Mouse (Mus musculus) small intestine, adult 2 months (tissue): ENCODE results near the gene Itpka. TPM values are rescaled to one million over a fixed set of nuclear protein-coding genes. Genes with fewer than 3 reads are reported as not detected.

Experiments used
- H3K27ac ChIP-seq: fragments of 200-500 bp; 2 replicates; pipeline ENCODE4 v1.5.1; 2012; ENCODE audit warnings: low read depth, low read length, control low read depth, inconsistent platforms; ENCODE audit not compliant: insufficient read depth
- H3K27me3 ChIP-seq: fragments of 200-500 bp; 2 replicates; pipeline ENCODE4 v1.6.1; 2012; ENCODE audit warnings: mild to moderate bottlenecking, moderate library complexity, low read length, inconsistent platforms; ENCODE audit not compliant: control insufficient read depth, insufficient read depth
- H3K36me3 ChIP-seq: fragments of 200-500 bp; 2 replicates; pipeline ENCODE4 v1.6.1; 2012; ENCODE audit warnings: mild to moderate bottlenecking, low read length, control low read depth, inconsistent platforms; ENCODE audit not compliant: control insufficient read depth, insufficient read depth
- H3K4me1 ChIP-seq: fragments of 200-500 bp; 2 replicates; pipeline ENCODE4 v1.6.1; 2012; ENCODE audit warnings: low read length, inconsistent platforms, mixed read lengths; ENCODE audit not compliant: control insufficient read depth, insufficient read depth, insufficient read length
- H3K4me3 ChIP-seq: fragments of 200-500 bp; 2 replicates; pipeline ENCODE4 v1.5.1; 2012; ENCODE audit warnings: low read depth, mild to moderate bottlenecking, control low read depth, inconsistent platforms, low read length, moderate library complexity
- CTCF ChIP-seq: fragments of 200-500 bp; IDR thresholded peaks from 2 replicates; pipeline ENCODE4 v1.5.1; 2012; ENCODE audit warnings: low read depth, mild to moderate bottlenecking, control low read depth, inconsistent platforms, low read length, moderate library complexity, mixed read lengths; ENCODE audit not compliant: insufficient replicate concordance, insufficient read length; ENCODE audit errors: extremely low read depth
- POLR2A ChIP-seq: fragments of 200-500 bp; IDR thresholded peaks from 2 replicates; pipeline ENCODE4 v1.6.1; 2012; ENCODE audit warnings: low read depth, mild to moderate bottlenecking, control low read depth, inconsistent platforms, low read length, moderate library complexity
- WGBS: fragments of 180-500 bp; shearing (Covaris S2); methylation state at CpG from one replicate; pipeline ENCODE4 v1.1.7; 2018; 5-methylcytosine and 5-hydroxymethylcytosine counted together
- polyA plus RNA-seq: library from polyadenylated mRNA; depleted of rRNA; stranded (reverse); fragments of >200 nt; gene quantifications from 2 replicates; pipeline ENCODE4 v1.2.3, GENCODE M21; 2012

Gene Itpka
- polyA plus RNA-seq, 1 experiment, result 39.7 TPM

DNA sequence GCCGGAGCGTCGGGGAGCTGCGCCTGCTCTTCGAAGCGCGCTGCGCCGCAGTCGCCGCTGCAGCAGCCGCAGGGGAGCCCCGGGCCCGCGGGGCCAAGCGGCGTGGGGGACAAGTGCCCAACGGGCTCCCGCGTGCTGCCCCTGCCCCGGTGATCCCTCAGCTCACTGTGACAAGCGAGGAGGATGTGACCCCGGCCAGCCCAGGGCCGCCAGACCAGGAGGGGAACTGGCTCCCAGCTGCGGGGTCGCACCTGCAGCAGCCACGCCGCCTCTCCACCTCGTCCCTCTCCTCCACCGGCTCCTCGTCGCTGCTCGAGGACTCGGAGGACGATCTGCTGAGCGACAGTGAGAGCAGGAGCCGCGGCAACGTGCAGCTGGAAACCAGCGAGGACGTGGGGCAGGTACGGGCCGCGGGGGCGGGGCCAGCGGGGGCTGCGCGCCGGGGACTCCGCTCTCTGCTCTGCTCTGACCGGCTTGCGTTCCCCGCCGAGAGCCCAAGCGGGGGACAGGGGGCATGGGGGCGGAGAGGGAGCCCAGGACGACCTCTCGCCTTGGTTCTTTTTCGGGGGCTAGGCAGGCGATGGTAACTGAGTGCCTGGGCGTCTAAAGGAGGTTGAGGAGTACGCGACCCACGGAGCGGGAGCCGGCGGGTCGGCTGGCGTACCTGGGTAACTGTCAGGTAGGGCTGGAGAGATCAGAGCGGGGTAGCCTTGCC, 481 bp downstream of the Itpka start:
- TF ChIP-seq CTCF (no peak), POLR2A (no peak)
- Histone ChIP-seq H3K36me3 (no peaks in the 10 kb centered on the region), H3K27me3 (no peaks in the 10 kb centered on the region), H3K27ac (peak overlapping the region; percentile 97), H3K4me3 (peak overlapping the region; percentile 77), H3K4me1 (peaks cover 22% of the 10 kb centered on the region)
- under 1% methylated on average over 69 of the region's 70 CpGs for WGBS

DNA sequence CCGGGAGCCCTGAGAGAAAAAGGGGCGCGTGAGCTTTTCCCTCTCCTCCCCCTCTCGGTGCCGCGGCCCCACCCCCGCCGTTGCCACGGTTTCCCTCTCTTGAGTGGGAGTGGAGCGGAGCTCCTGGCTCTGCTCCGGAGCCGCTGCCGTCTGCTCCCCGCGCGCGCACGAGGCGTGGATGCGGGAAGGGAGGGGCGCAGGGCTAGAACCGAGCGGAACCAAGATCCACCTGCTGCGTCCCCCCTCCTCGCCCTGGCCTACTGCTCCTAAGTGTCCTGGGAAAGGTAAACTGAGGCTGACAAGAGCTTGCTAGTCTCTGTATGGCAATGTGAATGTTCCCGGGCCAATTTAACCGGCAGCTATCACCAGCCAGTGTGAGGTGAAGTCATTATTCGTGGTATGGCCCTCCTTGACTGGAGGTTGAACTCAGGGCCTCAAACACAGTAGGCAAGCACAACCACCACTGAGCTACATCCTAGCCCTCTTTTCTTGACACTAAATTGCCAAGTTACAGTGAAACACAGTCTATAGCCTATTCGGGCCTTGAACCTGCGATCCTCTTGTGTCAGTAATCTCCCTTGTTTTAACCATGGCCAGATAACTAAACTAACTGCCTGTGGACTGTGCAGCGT, 1.2 kb downstream of the Itpka start:
- WGBS, result 5% methylated on average over 31 of the region's 31 CpGs

DNA sequence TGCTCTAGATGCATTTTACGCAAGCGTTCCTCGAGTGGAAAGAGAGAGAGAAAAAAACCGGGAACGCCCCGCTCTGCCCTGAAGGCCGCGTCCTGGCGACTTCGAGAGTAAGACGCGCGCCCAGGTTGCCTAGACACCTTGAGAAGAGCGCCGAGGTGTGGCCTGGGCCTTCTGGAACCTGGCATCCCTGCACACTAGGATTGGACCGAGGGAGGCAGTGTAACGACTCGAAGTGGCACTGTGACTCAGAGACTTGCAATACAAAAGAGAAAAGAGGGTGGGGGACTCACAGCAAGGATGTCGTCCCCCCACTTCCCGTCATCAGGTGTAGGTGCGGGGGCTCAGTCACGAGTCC, 1.6 kb downstream of the Itpka start:
- 16% methylated on average over 22 of the region's 22 CpGs for WGBS
- H3K27me3 ChIP-seq, result no peaks in the 10 kb centered on the region
- peak overlapping the region; percentile 97 for H3K27ac ChIP-seq
- H3K4me1 ChIP-seq, result peaks cover 21% of the 10 kb centered on the region
- TF ChIP-seq POLR2A (no peak), CTCF (no peak)
- no peaks in the 10 kb centered on the region for H3K36me3 ChIP-seq
- H3K4me3 ChIP-seq, result peak overlapping the region; percentile 77

More for the DNA sequence above, 1.2 kb downstream of the Itpka start:
- Histone ChIP-seq H3K27ac (peak overlapping the region; percentile 97), H3K4me3 (peak overlapping the region; percentile 77), H3K27me3 (no peaks in the 10 kb centered on the region), H3K36me3 (no peaks in the 10 kb centered on the region), H3K4me1 (peaks cover 21% of the 10 kb centered on the region)
- TF ChIP-seq CTCF (no peak), POLR2A (no peak)

GRCm38 (mm10) chr2:119744163-119745111, 2.3 kb downstream of the Itpka start:
- TF ChIP-seq POLR2A, result peak; percentile 74; the same call in 1 of the 2 replicates
- peak; percentile 24; the same call in 1 of the 2 replicates for TF ChIP-seq CTCF
- peaks cover 21% of the 10 kb centered on the region for H3K4me1 ChIP-seq
- WGBS, result 12% methylated on average over 46 of the region's 46 CpGs
- no peaks in the 10 kb centered on the region for H3K27me3 ChIP-seq
- H3K4me3 ChIP-seq, result peak overlapping the region; percentile 77
- no peaks in the 10 kb centered on the region; the same call in 1 of the 2 replicates for H3K36me3 ChIP-seq
- peak overlapping the region; percentile 97 for H3K27ac ChIP-seq

GRCm38 (mm10) chr2:119745281-119745680, 3.1 kb downstream of the Itpka start:
- TF ChIP-seq POLR2A, result no peak
- no peak for TF ChIP-seq CTCF

GRCm38 (mm10) chr2:119747554-119747953, 5.4 kb downstream of the Itpka start:
- H3K4me1 ChIP-seq, result peaks cover 8% of the 10 kb centered on the region
- WGBS, result 84% methylated on average over 7 of the region's 7 CpGs
- no peak for TF ChIP-seq POLR2A
- TF ChIP-seq CTCF, result no peak
- no peaks in the 10 kb centered on the region for H3K27me3 ChIP-seq
- no peak overlapping the region for H3K27ac ChIP-seq
- H3K36me3 ChIP-seq, result peaks cover 22% of the 10 kb centered on the region
- H3K4me3 ChIP-seq, result no peak overlapping the region

More at GRCm38 (mm10) chr2:119745281-119745680, 3.1 kb downstream of the Itpka start:
- no peaks in the 10 kb centered on the region for H3K27me3 ChIP-seq
- H3K4me1 ChIP-seq, result peaks cover 19% of the 10 kb centered on the region
- WGBS, result 13% methylated on average over 1 of the region's 1 CpGs
- no peak overlapping the region for H3K4me3 ChIP-seq
- peak overlapping the region; percentile 95 for H3K27ac ChIP-seq
- H3K36me3 ChIP-seq, result peaks cover 7% of the 10 kb centered on the region; the same call in 1 of the 2 replicates
